In the genomic region with DNA sequence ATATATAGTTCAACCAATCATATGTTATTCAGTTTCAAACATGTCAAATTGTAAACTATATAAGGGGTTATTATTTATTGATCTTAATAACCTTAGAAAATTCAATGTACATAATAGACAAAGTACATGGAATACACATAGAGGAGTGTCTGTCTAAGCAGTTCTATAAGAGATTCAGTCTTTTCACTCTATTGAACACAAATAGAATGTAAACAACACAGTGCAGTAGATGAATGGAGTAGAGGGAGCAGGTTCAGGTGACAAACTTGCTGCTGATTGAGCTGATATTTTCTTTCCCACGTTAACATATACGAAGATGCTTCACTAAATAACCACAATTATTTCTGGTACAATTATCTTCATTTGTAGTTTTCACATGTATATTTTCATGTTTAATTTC, we compare ENCODE assay signal across 21 mouse cellular contexts.
A peak's percentile ranks its signal among the peaks of the same experiment; 100 is the strongest.
DNase-seq lines count a peak whose midpoint lies in the region; ATAC-seq and TF ChIP-seq lines count a peak whose summit lies in the region.
"Had no signal": no experiment of that assay in that cellular context is flagged by ENCODE, and none has a peak within 500 bp of the region (broad histone marks: within the 10 kb centered on the region; RNA-seq: fewer than 3 reads in every experiment).

No protein-coding gene starts in this region.

- no peak for TF ChIP-seq CTCF in layer of hippocampus, adult 2 months (conservative IDR thresholded peaks at IDR 0.05)
- no peak for TF ChIP-seq CTCF in brain, embryonic 14.5 days (IDR thresholded peaks at IDR 0.05; ENCODE audit: borderline replicate concordance, extremely low read depth, insufficient read depth, insufficient read length)

- peak; percentile 37; the same call in 1 of the 2 replicates for ATAC-seq in forebrain, embryonic 14.5 days
- ATAC-seq in forebrain, embryonic 16.5 days: no peak
- ATAC-seq: CD4-positive, CD25-positive, alpha-beta regulatory T cell, adult 4 months; intestine, postnatal 0 days had no signal

- no peak for TF ChIP-seq POLR2A in brain, embryonic 14.5 days (IDR thresholded peaks at IDR 0.05; ENCODE audit: borderline replicate concordance, extremely low read depth, insufficient read depth, insufficient read length, poor library complexity, severe bottlenecking)

- no peak overlapping the region for H3K4me3 ChIP-seq in forebrain, embryonic 14.5 days (ENCODE audit: low read depth, low read length)
- H3K4me3 ChIP-seq in forebrain, embryonic 16.5 days (replicated peaks; ENCODE audit: low read length): no peak overlapping the region
- H3K4me3 ChIP-seq in layer of hippocampus, adult 2 months: no peak overlapping the region
- H3K4me3 ChIP-seq: heart, embryonic 12.5 days; heart, embryonic 15.5 days; hindbrain, embryonic 10.5 days; hindbrain, embryonic 15.5 days had no signal

- no peaks in the 10 kb centered on the region for H3K36me3 ChIP-seq in forebrain, embryonic 14.5 days (ENCODE audit: control insufficient read depth, insufficient read depth, low read length)
- no peaks in the 10 kb centered on the region for H3K36me3 ChIP-seq in forebrain, embryonic 16.5 days (ENCODE audit: control insufficient read depth, insufficient read depth)
- H3K36me3 ChIP-seq: heart, embryonic 12.5 days; heart, embryonic 15.5 days; hindbrain, embryonic 10.5 days; hindbrain, embryonic 15.5 days had no signal

- DNase-seq in forebrain, embryonic 14.5 days (ENCODE audit: low spot score): no peak
- no peak for DNase-seq in layer of hippocampus, adult 2 months (ENCODE audit: low spot score in 2 of 2)
- no peak for DNase-seq in layer of hippocampus, adult 8-10 months (ENCODE audit: low spot score in 2 of 2)
- DNase-seq in brain, embryonic 14.5 days (ENCODE audit: low read depth): peak; percentile 18
- DNase-seq in adipocyte (ENCODE audit: low spot score): no peak
- DNase-seq: adrenal gland, adult 8-10 months; adrenal gland, postnatal 25 days; cerebellum, adult 18-20 months; cerebellum, adult 9-10 months; cerebellum, postnatal 14 days; gastrocnemius, postnatal 25 days; heart, adult 18-20 months; heart, postnatal 10 days; heart, postnatal 36 days had no signal

- H3K9ac ChIP-seq in forebrain, embryonic 14.5 days (ENCODE audit: low read length): no peak overlapping the region
- no peak overlapping the region for H3K9ac ChIP-seq in forebrain, embryonic 16.5 days (replicated peaks; ENCODE audit: low read depth, low read length)
- H3K9ac ChIP-seq: heart, embryonic 12.5 days; heart, embryonic 15.5 days; hindbrain, embryonic 15.5 days had no signal

- H3K4me1 ChIP-seq in forebrain, embryonic 14.5 days (ENCODE audit: control insufficient read depth, insufficient read depth, low read length): no peaks in the 10 kb centered on the region; the same call in 1 of the 2 replicates
- no peaks in the 10 kb centered on the region for H3K4me1 ChIP-seq in forebrain, embryonic 16.5 days (replicated peaks; ENCODE audit: control insufficient read depth, insufficient read depth, low read length)
- H3K4me1 ChIP-seq: heart, embryonic 12.5 days; heart, embryonic 15.5 days; hindbrain, embryonic 10.5 days; hindbrain, embryonic 15.5 days had no signal

- H3K4me2 ChIP-seq in forebrain, embryonic 14.5 days (ENCODE audit: low read length): no peak overlapping the region
- no peak overlapping the region for H3K4me2 ChIP-seq in forebrain, embryonic 16.5 days (ENCODE audit: low read length)
- H3K4me2 ChIP-seq: heart, embryonic 12.5 days; heart, embryonic 15.5 days; hindbrain, embryonic 15.5 days had no signal

- no peaks in the 10 kb centered on the region for H3K27me3 ChIP-seq in forebrain, embryonic 14.5 days (replicated peaks; ENCODE audit: control insufficient read depth, insufficient read depth, low read length)
- no peaks in the 10 kb centered on the region for H3K27me3 ChIP-seq in forebrain, embryonic 16.5 days (replicated peaks; ENCODE audit: control insufficient read depth, insufficient read depth, low read length)
- H3K27me3 ChIP-seq: heart, embryonic 12.5 days; heart, embryonic 15.5 days; hindbrain, embryonic 15.5 days had no signal

- no peak overlapping the region for H3K27ac ChIP-seq in forebrain, embryonic 14.5 days (ENCODE audit: low read depth, low read length)
- H3K27ac ChIP-seq in forebrain, embryonic 16.5 days (ENCODE audit: low read length): no peak overlapping the region
- H3K27ac ChIP-seq in layer of hippocampus, adult 2 months: peak overlapping the region; percentile 43
- H3K27ac ChIP-seq: heart, embryonic 15.5 days; hindbrain, embryonic 10.5 days; hindbrain, embryonic 15.5 days had no signal

- no peaks in the 10 kb centered on the region for H3K9me3 ChIP-seq in forebrain, embryonic 14.5 days (replicated peaks; ENCODE audit: control insufficient read depth, low read length)
- no peaks in the 10 kb centered on the region for H3K9me3 ChIP-seq in forebrain, embryonic 16.5 days (ENCODE audit: control insufficient read depth, low read length)
- H3K9me3 ChIP-seq: heart, embryonic 12.5 days; heart, embryonic 15.5 days; hindbrain, embryonic 10.5 days; hindbrain, embryonic 15.5 days had no signal

- WGBS in forebrain, embryonic 14.5 days: 39% methylated on average over 2 of the region's 2 CpGs
- 32% methylated on average over 2 of the region's 2 CpGs for WGBS in forebrain, embryonic 16.5 days
